Mouse (Mus musculus) forebrain, embryonic 13.5 days (tissue): Measurements from ENCODE around the gene Trim62. TPM values are rescaled to one million over a fixed set of nuclear protein-coding genes. Genes with fewer than 3 reads are reported as not detected.

Source experiments
- ATAC-seq: fragments of 200-750 bp; cut with Nextera tagmentation; 2 replicates; pipeline ENCODE4 v1.8.0; 2017
- H3K27ac ChIP-seq: fragments of 300-500 bp; sonication (generic); 2 replicates; pipeline ENCODE4 v1.5.1; 2015; ENCODE audit warnings: inconsistent platforms, mild to moderate bottlenecking, moderate library complexity
- H3K27me3 ChIP-seq: fragments of 300-500 bp; sonication (generic); 2 replicates; pipeline ENCODE4 v1.6.1; 2015; ENCODE audit warnings: mild to moderate bottlenecking, inconsistent platforms
- H3K36me3 ChIP-seq: fragments of 300-500 bp; sonication (generic); 2 replicates; pipeline ENCODE4 v1.6.1; 2015; ENCODE audit warnings: mild to moderate bottlenecking, inconsistent platforms; ENCODE audit not compliant: poor library complexity, severe bottlenecking
- H3K4me1 ChIP-seq: fragments of 300-500 bp; sonication (generic); 2 replicates; pipeline ENCODE4 v1.6.1; 2015; ENCODE audit warnings: inconsistent platforms
- H3K4me2 ChIP-seq: fragments of 300-500 bp; sonication (generic); 2 replicates; pipeline ENCODE4 v1.6.1; 2015; ENCODE audit warnings: inconsistent platforms, mild to moderate bottlenecking, moderate library complexity
- H3K4me3 ChIP-seq: fragments of 300-500 bp; sonication (generic); 2 replicates; pipeline ENCODE4 v1.5.1; 2015; ENCODE audit warnings: mild to moderate bottlenecking, inconsistent platforms
- H3K9ac ChIP-seq: fragments of 300-500 bp; sonication (generic); 2 replicates; pipeline ENCODE4 v1.6.1; 2015; ENCODE audit warnings: mild to moderate bottlenecking, inconsistent platforms
- H3K9me3 ChIP-seq: fragments of 300-500 bp; sonication (generic); replicated peaks from 2 replicates; pipeline ENCODE4 v1.6.1; 2016; ENCODE audit warnings: inconsistent platforms
- WGBS: fragments of 180-500 bp; shearing (Covaris S2); methylation state at CpG from one replicate; pipeline ENCODE4 v1.1.7; 2015; 5-methylcytosine and 5-hydroxymethylcytosine counted together
- polyA plus RNA-seq: library from polyadenylated mRNA; unstranded; fragments of >200 nt; fragmentation: Nextera tagmentation; extraction: Ambion mirVana; gene quantifications from 2 replicates; pipeline ENCODE4 v1.2.1, GENCODE M21; 2015

Gene Trim62
- polyA plus RNA-seq, 1 experiment from 2014 or later, result 6.7 TPM

GRCm38 (mm10) chr4:128950461-128950860, 67.1 kb downstream of the Trim62 start:
- ATAC-seq, result no peak
- H3K27me3 ChIP-seq, result 0 out of 2 replicates have a peak, but pooled peaks cover 3% of the 10 kb centered on the region
- no peaks in the 10 kb centered on the region for H3K36me3 ChIP-seq
- H3K9me3 ChIP-seq, result no peaks in the 10 kb centered on the region
- no peak overlapping the region for H3K4me2 ChIP-seq
- no peak overlapping the region for H3K9ac ChIP-seq
- H3K27ac ChIP-seq, result no peak overlapping the region
- peaks cover 13% of the 10 kb centered on the region; the same call in 1 of the 2 replicates for H3K4me1 ChIP-seq
- WGBS, result 85% methylated on average over 5 of the region's 5 CpGs
- no peak overlapping the region for H3K4me3 ChIP-seq

GRCm38 (mm10) chr4:128953851-128954250, 70.5 kb downstream of the Trim62 start:
- Histone ChIP-seq H3K9me3 (no peaks in the 10 kb centered on the region), H3K4me3 (no peak overlapping the region), H3K4me1 (peaks cover 25% of the 10 kb centered on the region), H3K27me3 (0 out of 2 replicates have a peak, but pooled peaks cover 1% of the 10 kb centered on the region), H3K36me3 (no peaks in the 10 kb centered on the region), H3K4me2 (no peak overlapping the region), H3K9ac (no peak overlapping the region), H3K27ac (no peak overlapping the region)
- 86% methylated on average over 5 of the region's 5 CpGs for WGBS
- no peak for ATAC-seq

GRCm38 (mm10) chr4:128957155-128957911, 74.0 kb downstream of the Trim62 start:
- no peaks in the 10 kb centered on the region for H3K9me3 ChIP-seq
- H3K9ac ChIP-seq, result no peak overlapping the region
- ATAC-seq, result no peak
- no peak overlapping the region for H3K4me3 ChIP-seq
- WGBS, result 46% methylated on average over 11 of the region's 11 CpGs
- peaks cover 17% of the 10 kb centered on the region for H3K27me3 ChIP-seq
- no peak overlapping the region for H3K4me2 ChIP-seq
- H3K4me1 ChIP-seq, result peaks cover 46% of the 10 kb centered on the region
- H3K27ac ChIP-seq, result no peak overlapping the region
- H3K36me3 ChIP-seq, result no peaks in the 10 kb centered on the region

GRCm38 (mm10) chr4:128958156-128958555, 74.8 kb downstream of the Trim62 start:
- no peaks in the 10 kb centered on the region for H3K36me3 ChIP-seq
- no peak for ATAC-seq
- 84% methylated on average over 11 of the region's 11 CpGs for WGBS
- no peak overlapping the region for H3K27ac ChIP-seq
- H3K4me2 ChIP-seq, result no peak overlapping the region
- no peak overlapping the region for H3K4me3 ChIP-seq
- no peaks in the 10 kb centered on the region for H3K9me3 ChIP-seq
- H3K9ac ChIP-seq, result no peak overlapping the region
- peaks cover 17% of the 10 kb centered on the region for H3K27me3 ChIP-seq
- peaks cover 52% of the 10 kb centered on the region for H3K4me1 ChIP-seq

- peaks cover 17% of the 10 kb centered on the region for H3K27me3 ChIP-seq
- H3K27ac ChIP-seq, result no peak overlapping the region
- no peak overlapping the region for H3K4me2 ChIP-seq
- H3K4me1 ChIP-seq, result peaks cover 54% of the 10 kb centered on the region
- WGBS, result 34% methylated on average over 8 of the region's 8 CpGs
- H3K4me3 ChIP-seq, result no peak overlapping the region
- H3K9me3 ChIP-seq, result no peaks in the 10 kb centered on the region
- no peak overlapping the region for H3K9ac ChIP-seq
- ATAC-seq, result no peak
- no peaks in the 10 kb centered on the region for H3K36me3 ChIP-seq
Measured at GRCm38 (mm10) chr4:128958849-128959248, 75.5 kb downstream of the Trim62 start.

- Histone ChIP-seq H3K36me3 (no peaks in the 10 kb centered on the region), H3K9ac (no peak overlapping the region), H3K4me2 (no peak overlapping the region), H3K9me3 (no peaks in the 10 kb centered on the region), H3K4me1 (peaks cover 54% of the 10 kb centered on the region), H3K27ac (no peak overlapping the region), H3K27me3 (peaks cover 22% of the 10 kb centered on the region), H3K4me3 (no peak overlapping the region)
- ATAC-seq, result no peak
- 86% methylated on average over 17 of the region's 17 CpGs for whole genome bisulfite sequencing
Measured at GRCm38 (mm10) chr4:128959676-128960075, 76.3 kb downstream of the Trim62 start.

Other genes with a start within 250 kb of the Trim62 start
- 34.9 and 38.2 TPM in 2 replicates for gene Phc2, start 228.9 kb upstream of the Trim62 start, polyA plus RNA-seq
- gene A3galt2, start 128.2 kb upstream of the Trim62 start, polyA plus RNA-seq, result 0.67 and 0.88 TPM in 2 replicates
- 42.3 and 46.9 TPM in 2 replicates for gene Zfp362, start 77.5 kb upstream of the Trim62 start, polyA plus RNA-seq
- 11.3 and 13.5 TPM in 2 replicates for gene Azin2, start 78.9 kb downstream of the Trim62 start, polyA plus RNA-seq
- gene Ak2, start 108.4 kb downstream of the Trim62 start, polyA plus RNA-seq, result 155 and 166 TPM in 2 replicates
- 12.9 and 15.2 TPM in 2 replicates for gene Rnf19b, start 174.7 kb downstream of the Trim62 start, polyA plus RNA-seq
- not detected in 2 replicates for gene Tmem54, start 222.0 kb downstream of the Trim62 start, polyA plus RNA-seq
- 19.6 and 20.4 TPM in 2 replicates for gene Hpca, start 238.5 kb downstream of the Trim62 start, polyA plus RNA-seq